Mouse (Mus musculus): ENCODE measurements around the gene Lrrc8c. TPM values are rescaled to one million over a fixed set of nuclear protein-coding genes. Genes with fewer than 3 reads are reported as not detected.
"Not testable (repeated sequence)": the region's sequence is repeated elsewhere in the genome, so short reads cannot be mapped to it uniquely, and the experiment has no call there.

Lrrc8c gene
- total RNA-seq, 2 experiments from 2014 or later: 9.3 to 10.6 TPM

- no peak for DNase-seq (ENCODE audit: low spot score)
Observed at GRCm38 (mm10) chr5:105635576-105635975, 116.4 kb downstream of the Lrrc8c start.

DNA sequence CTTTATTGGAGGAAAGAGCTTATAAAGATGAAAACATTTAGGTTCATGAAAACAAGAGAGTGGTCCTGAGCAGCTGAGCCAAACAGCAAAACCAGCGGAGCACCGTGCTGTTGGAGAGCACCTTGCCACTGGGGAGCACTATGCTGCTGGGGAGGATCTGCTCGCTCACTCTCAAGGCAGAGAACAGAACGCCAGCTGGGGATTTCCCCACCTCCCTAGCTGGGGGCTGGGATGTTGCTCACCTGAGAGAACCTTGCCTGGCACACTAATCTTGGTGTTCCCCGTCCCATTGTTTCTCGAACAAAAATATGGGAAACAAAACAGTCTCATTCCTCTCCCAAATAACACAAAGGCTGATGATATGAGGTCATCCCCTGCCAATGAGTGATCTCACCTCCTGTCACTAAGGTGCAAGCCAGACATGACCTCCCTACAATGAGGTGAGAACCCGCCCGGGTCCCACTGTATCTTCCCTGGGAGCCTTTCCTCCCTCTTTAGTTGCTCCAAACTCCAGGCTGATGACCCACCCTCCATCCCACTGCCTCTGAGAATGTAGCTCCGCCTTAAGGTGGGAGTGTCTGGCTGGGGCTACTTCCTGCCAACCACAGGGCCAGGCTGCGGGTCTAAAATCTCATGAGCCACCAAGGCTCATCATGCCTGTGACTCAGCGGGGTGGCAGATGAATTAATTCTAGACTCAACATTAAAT is 117.5 kb downstream of the Lrrc8c start:
- DNase-seq (ENCODE audit: low spot score): no peak

GRCm38 (mm10) chr5:105638266-105638665 is 119.1 kb downstream of the Lrrc8c start:
- DNase-seq (ENCODE audit: low spot score): not testable (repeated sequence)

DNA sequence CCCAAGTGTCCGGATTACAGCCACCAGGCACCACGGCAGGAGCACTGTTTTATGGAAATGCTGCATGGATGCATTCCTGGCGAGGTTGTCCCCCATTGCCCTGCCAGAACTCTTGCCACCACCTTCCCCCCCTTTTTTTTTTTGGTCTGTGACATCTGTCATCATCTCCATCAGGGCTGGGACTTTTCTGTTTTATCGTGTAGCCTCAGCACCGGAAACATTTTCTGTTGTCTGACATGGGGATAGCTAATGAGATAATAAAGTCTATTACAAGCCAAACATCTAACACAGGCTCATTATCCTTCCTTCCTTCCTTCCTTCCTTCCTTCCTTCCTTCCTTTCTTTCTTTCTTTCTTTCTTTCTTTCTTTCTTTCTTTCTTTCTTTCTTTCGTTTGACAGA is 119.7 kb downstream of the Lrrc8c start:
- DNase-seq (ENCODE audit: low spot score): no peak

DNA sequence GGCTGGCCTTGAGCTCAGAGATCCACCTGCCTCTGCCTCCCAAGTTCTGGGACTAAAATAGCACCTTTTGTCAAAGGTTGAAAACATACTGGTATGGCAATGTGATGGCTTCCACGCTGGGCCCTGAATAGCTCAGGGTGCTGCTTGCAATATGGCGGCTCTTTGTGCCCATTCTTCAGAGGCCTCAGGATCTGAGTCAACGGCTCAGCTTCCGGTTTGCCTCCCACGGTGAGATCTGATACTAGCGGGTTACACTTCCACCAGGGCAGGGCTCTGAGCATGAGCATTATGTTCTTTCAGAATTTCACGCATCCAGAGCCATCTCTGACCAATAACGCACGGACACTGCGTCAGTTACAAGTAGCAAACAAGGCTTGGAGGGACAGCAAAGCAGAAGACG is 120.2 kb downstream of the Lrrc8c start:
- DNase-seq (ENCODE audit: low spot score): no peak

DNA sequence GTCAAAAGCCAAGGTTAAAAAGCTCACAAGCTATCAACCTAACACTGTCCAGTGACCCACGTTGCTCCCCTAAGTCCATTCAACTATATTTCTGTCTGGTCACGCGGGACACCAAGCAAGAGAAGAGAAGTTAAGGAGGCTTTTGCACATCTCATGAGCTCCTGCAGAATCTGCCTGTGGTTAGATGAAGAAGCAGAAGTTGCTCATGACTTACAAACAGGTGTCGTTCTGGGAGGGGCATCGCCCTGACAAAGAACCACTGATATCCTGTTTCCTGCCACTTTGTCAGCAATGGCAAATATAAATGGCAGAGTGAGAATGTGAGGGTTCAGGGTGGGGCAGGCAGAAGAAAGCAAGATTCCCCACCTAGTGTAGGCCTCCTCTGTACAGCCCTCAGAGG is 123.3 kb downstream of the Lrrc8c start:
- no peak for DNase-seq (ENCODE audit: low spot score)

- DNase-seq (ENCODE audit: low spot score): no peak
Observed at GRCm38 (mm10) chr5:105643276-105643675, 124.1 kb downstream of the Lrrc8c start.

- DNase-seq (ENCODE audit: low spot score): no peak
Observed at GRCm38 (mm10) chr5:105644195-105644594, 125.0 kb downstream of the Lrrc8c start.

DNA sequence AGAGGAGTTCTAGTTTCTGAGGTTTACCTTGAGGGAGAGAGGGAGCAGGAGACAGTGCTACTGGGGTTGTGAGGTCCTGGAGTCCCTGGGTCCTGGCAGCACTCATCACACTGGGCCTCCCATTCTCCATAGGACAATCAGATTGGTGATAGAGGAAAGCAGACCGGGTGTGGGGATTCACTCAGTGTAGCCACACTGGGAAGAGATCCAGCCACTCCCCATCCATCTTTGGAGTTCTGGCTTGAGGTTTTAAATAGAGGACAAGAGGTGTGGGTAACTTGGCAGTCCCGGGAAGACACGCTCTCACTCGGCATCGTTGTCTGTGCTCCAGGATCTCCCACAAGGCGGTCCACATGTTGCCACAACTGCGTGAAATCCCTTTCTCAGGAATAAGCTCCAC is 127.9 kb downstream of the Lrrc8c start:
- no peak for DNase-seq (ENCODE audit: low spot score)

- peak; percentile 17 for DNase-seq (ENCODE audit: low spot score)
Observed at GRCm38 (mm10) chr5:105648648-105649287, 129.6 kb downstream of the Lrrc8c start.

DNA sequence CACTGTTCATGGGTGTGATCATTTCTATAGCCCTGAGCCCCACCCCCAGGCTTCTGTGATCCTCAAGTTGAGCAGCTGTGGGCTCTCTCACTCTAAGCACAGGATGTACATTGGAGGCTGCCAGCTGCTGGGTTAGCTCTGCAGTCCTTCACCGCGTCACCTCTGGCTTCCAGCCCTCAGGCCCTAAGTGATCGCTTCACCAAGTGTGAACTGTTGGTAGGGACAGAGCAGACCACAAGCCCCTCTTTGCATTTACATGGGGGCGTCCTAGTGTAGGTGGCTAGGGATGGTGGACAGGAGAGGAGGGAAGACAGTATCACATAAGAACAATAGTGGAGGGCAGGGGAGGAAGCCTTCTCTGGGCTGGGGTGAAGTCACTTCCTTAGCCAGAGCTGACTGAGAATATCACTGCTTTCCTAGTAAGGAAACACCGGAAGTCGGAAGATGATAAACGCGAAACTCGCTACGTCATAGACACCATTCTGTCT is 130.4 kb downstream of the Lrrc8c start:
- no peak for DNase-seq (ENCODE audit: low spot score)

GRCm38 (mm10) chr5:105650728-105651479 is 131.7 kb downstream of the Lrrc8c start:
- DNase-seq (ENCODE audit: low spot score): no peak

GRCm38 (mm10) chr5:105651561-105651991 is 132.4 kb downstream of the Lrrc8c start:
- no peak for DNase-seq (ENCODE audit: low spot score)

- DNase-seq (ENCODE audit: low spot score): peak; percentile 78
Observed at GRCm38 (mm10) chr5:105654237-105655063, 135.3 kb downstream of the Lrrc8c start.

- DNase-seq (ENCODE audit: low spot score): no peak
Observed at GRCm38 (mm10) chr5:105655100-105655734, 136.0 kb downstream of the Lrrc8c start.

GRCm38 (mm10) chr5:105661894-105662293 is 142.7 kb downstream of the Lrrc8c start:
- no peak for DNase-seq (ENCODE audit: low spot score)

Other genes starting within 250 kb of the Lrrc8c start
- under 1 TPM; 0.16 to 1.00 TPM for gene Gm43302, start 225.7 kb upstream of the Lrrc8c start, total RNA-seq (2021)
- gene Gbp6, start 225.7 kb upstream of the Lrrc8c start, total RNA-seq (2021): 10 to 100 TPM in 1 of 2 experiments, 1 to 10 TPM in 1; 3.7 to 10.7 TPM
- 1 to 10 TPM; 1.8 to 2.0 TPM for gene Lrrc8b, start 103.6 kb upstream of the Lrrc8c start, total RNA-seq (2021)
- 1 to 10 TPM; 3.3 to 5.0 TPM for gene Lrrc8d, start 180.6 kb downstream of the Lrrc8c start, total RNA-seq (2021)

All from gastrocnemius, adult 18-20 months (tissue).